Mouse (Mus musculus) mouse embryonic stem cell (cell line): Measurements from ENCODE around the gene Trim27.

Experiments
- in situ Hi-C, 2 experiments: fragments of 300-500 bp; cut with MboI; formaldehyde crosslinking; loops; 1 replicate in 1 of 2; 3 replicates in 1 of 2; pipeline ENCODE4 v1.14.3; 2019 to 2020; ENCODE audit warnings: low sequenced_read_pairs in 2 of 2, low pct_unique_long_range_greater_than_20kb in 1 of 2, mixed read lengths in 1 of 2; ENCODE audit not compliant: unreplicated experiment in 1 of 2

Trim27 gene

DNA sequence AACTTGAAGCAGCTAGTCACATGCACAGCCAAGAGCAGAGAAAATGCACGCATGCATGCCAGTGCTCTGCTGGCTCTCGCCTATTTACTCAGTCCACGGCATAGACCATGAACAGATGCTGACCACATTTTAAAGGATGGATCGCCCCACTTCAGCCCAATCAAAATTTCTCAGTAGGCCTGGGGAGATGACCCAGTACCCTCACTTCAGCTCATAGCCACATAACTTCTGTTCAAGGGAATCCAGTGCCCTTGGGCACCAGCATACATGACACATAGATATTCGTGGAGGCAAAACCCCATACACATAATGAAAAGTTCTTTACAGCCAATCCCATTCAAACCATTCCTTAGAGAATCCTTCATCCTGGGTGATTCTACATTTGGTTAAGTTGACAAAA, 18.5 kb downstream of the Trim27 start:
- in situ Hi-C loops, result no loop called here

DNA sequence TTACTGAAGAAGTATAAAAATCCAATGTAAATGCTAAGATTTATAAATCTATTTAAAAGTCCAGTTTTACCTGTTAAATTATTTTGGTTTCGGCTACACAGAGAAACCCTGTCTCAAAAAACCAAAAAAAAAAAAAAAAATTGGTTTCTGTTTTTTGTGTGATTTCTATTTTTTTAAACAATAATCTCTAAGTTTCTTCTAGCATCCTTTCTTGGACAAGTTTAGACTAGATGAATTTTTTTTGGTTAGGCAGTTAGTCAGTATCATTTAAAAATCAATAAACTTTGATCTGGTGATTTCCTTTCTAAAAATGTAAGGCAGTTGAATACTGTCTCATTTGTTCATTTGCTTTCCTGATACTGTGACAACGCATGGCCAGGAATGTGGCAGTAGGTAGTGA, 19.1 kb downstream of the Trim27 start:
- in situ Hi-C loops, result no loop called here

DNA sequence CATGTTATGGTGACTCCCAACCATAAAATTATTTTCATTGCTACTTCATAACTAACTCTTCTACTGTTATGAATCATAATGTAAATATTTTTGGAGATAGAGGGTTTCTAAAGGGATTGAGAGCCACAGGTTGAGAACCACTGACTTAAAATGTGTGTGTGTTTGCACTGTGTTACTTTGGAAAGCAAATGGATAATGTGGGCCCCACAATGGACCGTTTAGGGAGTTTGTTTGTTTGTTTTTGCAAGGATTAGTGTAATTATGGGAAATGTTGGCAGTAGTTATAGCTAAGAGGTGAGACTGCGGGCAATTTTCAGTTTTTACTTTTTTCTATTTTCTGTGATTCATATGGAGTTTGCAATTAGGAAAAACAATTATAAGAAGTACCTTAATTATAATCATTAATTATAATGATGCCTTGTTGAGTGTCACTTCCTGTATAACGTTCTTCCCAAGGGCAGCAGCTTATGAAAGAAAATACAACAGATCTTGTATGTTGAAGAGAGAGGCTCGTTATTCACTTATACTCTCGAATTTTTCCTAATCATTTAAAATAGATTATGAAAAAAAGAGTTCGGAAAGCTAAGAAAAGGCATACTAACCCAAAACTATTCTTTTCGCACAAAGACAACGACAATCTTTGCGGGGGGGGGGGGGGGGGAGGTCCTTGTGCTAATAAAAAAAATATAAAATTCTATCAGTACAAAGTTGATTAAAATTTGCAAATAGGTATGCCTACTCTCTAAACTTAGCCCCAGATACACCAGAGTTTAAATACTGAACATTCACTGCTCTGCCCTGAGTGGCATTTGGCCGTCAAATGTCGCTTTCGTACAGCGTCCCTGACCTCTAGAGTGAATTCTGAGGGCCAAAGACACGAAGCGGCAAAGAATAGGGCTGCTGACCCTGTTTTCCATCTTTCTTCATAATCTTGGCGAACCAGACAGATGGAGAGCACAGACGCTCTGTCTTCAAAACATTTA, 20.1 kb downstream of the Trim27 start:
- in situ Hi-C loops, result no loop called here

DNA sequence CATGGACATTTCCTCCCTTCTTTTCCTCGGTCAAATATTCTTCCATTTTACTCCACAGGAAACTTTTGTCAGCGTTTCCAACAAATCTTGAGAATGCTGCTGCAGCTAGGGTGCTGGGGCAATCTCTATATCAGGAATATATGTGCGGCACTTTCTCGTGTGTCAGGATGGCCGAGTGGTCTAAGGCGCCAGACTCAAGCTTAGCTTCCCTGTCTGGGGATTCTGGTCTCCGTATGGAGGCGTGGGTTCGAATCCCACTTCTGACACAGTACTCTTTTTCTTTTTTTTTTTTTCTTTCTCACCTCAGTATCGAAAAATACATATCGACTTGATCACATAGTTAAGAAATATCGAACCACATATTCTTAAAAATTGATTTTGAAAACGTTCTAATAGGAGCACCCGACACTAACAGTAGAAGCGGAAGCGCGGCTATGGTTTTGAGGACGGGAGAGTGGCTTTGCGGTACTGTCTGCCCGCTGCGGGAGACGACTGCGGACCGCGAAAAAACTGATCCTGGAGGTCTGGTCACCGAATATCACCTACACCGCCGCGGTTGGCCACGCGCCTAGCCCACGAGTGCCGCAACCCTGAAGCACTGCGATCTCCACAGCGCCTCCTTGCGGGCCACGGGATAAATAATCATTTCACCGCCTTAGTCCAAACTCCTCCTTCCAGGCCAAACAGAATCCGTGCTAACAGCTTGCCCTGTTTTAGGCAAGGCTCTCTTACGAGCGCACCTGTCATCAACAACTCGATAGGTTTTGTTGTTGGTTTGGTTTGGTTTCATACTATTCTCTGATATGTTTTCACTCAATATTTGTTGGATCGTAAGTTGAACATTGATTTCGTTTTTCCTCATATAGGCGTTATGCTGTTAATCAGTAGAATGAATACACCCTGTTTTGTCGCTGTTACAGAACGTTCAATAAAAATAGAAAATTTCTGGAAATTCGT, 21.1 kb downstream of the Trim27 start:
- in situ Hi-C loops, result no loop called here

DNA sequence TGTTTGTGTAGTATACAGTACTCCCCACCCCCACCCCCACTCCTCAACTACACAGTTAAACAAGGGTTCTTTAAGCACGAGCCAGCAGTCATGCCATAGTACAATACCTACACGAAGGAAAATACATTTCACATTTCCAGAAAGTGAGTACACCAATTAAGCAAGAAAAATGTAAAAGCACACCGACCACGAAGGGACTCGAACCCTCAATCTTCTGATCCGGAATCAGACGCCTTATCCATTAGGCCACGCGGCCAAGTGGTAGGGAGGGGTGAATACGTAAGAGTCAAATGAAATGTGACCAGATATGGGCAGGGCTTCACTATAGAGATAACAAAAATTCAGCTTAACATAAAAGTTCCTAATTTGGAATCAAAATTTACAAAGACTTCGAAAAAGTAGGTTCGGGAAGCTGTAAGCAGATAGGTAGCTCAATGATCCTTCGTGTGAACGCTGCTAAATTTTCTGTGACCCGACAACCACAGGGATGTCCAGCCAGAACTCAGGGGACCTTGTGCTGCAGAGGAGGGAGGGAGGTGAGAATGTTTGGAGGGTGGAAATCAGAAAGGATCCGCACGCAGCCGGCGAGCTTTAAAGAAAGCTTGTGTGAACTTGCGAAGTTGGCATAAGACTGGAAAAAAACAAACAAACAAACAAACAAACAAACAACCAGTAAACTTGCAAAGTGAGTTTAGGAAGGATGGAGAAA, 36.2 kb downstream of the Trim27 start:
- in situ Hi-C loops, result no loop called here

DNA sequence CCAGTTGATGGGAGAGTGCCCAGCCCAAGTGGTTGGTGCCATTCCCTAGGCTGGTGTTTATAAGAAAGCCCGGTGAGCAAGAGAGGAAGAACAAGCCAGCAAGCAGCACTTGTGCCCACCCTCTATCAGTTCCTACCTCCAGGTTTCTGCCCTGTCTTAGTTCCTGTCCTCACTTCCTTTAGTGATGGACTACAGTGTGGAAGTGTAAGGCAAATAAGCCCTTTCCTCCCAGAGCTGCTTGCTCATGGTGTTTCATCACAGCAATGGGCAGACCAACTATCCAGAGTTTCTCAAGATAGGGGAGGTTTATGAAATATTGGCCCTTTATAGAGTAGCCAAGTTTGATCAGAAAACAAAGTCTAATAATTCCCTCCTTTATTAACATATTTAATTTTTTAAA, 37.5 kb downstream of the Trim27 start:
- in situ Hi-C loops, result no loop called here

DNA sequence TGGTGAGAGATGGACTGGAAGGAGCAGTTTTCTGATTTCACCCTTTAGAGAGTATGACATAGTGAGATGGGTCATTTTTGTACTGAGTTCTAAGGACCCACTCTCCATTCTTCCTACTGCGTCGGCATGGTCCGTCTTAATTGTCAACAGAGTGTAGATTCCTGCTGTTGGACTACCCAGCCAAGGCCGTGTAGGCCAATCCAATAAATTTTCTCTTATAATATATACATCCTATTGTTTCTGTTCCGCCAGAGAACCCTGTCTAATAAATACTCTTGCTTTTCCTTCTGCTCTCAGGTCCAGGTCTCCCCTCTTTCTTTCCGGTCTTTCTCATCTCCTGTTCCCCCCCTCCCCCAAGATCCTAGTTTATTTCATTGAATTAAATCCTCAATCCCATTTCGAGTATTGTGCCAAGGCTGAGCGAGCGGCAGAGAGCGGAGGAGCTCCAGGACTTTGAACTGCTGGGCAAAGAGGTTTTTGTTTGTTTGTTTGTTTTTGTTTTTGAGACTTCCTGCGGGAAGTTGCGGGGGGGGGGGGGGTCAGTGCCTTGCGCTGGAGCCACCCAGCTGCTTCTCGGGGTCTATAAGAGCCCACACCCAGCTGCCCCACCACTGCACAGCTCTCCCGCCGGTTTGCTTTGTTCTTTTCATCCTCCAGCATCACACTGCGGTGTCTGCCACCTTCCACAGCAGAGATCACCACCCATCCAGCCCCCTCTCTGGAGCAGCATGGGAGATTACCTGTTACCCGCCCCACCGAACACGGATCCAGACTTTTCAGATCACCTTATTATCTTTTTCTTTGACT, 42.6 kb downstream of the Trim27 start:
- in situ Hi-C loops, result no loop called here

DNA sequence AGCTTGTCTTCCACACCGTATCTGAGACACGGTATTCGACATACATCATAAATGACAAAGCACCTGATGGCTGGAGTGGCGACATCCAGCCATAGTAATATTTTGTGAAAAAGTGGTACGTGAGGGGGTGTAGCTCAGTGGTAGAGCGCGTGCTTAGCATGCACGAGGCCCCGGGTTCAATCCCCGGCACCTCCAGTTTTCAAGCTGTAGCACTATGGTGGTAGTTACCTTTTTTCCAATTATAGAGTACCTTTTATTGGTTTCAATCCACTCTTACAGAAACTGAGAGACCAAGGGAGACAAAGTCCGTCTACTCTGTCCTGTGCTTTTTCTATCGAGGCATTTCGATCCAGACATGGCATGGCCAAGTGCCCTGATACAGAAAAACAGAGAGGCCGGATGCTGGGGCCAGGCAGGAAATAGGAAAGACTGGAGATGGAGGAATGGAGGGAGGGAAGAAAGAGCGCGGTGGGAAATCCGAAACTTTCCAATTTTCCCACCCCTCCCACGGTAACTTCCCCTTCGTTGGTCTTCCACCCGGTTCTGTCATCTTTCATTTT, 43.3 kb downstream of the Trim27 start:
- in situ Hi-C loops, result no loop called here

DNA sequence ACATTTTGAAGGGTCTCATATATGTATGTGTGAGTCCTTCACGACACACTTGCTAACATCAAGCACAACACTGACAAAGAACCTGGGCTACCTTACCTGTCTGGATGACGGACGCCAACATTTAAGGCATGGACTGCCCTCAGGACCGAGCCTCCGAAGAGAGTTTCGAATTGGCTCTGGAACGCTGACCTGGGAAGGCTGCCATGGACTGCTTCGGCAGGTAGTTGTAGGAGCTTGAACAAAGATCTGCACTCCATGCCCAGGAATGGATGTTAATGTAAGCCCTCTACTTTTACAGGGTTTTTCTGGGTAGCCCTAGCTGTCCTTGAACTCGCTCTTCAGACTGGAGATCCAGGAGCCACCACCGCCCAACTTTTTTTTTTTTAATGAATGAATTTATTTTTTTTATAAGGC, 44.0 kb downstream of the Trim27 start:
- in situ Hi-C loops, result no loop called here

DNA sequence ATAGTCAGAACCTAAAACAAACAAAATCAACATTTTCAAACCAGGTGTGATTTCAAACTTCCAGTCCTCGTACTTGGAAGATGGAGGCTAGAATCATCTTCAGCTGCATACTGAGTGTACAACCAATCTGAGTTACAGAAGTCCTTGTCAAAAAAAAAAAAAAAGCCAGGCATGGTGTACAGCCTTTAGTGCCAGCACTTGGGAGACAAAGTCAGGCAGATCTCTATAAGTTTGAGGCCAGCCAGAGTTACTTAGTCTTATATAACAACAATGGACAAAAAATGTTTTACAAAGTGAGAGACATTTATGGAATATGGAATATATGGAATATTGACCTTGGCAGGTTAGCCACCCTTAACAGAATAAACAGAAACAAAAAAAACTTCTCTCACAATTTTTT, 45.1 kb downstream of the Trim27 start:
- in situ Hi-C loops, result no loop called here

DNA sequence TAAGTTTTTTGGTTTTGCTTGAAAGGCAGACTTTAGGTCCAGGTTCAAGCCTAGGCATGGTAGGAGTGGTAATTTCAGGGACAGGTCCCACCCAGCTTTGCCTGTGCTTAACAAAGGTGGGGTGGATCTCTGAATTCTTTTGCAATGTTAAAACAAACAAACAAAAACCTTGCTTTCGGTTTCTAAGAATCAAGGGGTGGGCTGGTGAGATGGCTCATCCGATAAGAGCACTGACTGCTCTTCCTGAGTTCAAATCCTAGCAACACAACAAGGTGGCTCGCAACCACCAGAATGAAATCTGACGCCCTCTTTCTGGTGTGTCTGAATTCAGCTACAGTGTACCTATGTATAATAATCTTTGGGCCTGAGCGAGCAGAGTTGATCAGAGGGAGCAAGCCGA, 46.0 kb downstream of the Trim27 start:
- in situ Hi-C loops, result loop anchor here in 1 of 2 experiments (25.0 kb wide), 1 partner anchor 787 kb away; the partner anchor contains the start of gene Prss16

DNA sequence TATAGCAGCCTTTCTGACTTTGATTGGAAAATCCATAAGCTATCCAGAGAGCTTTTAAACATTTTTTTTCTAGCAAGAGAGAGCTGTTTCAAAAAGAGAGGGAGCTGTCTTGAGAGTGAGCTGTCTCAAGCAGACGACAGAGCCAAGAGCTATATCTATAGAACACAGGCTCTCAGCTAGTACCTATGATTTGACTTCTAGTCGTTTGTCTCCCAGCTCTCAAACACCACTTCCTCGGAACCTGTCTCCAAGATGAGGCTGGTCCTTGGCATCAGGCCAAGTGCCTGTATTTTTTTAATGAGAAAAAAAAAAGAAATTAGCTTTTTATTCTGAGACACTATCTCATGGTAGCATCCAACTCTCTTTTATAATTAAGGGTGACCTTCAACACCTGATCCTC, 46.8 kb downstream of the Trim27 start:
- in situ Hi-C loops, result loop anchor here in 1 of 2 experiments (25.0 kb wide), 1 partner anchor 786 kb away; the partner anchor contains the start of gene Prss16

DNA sequence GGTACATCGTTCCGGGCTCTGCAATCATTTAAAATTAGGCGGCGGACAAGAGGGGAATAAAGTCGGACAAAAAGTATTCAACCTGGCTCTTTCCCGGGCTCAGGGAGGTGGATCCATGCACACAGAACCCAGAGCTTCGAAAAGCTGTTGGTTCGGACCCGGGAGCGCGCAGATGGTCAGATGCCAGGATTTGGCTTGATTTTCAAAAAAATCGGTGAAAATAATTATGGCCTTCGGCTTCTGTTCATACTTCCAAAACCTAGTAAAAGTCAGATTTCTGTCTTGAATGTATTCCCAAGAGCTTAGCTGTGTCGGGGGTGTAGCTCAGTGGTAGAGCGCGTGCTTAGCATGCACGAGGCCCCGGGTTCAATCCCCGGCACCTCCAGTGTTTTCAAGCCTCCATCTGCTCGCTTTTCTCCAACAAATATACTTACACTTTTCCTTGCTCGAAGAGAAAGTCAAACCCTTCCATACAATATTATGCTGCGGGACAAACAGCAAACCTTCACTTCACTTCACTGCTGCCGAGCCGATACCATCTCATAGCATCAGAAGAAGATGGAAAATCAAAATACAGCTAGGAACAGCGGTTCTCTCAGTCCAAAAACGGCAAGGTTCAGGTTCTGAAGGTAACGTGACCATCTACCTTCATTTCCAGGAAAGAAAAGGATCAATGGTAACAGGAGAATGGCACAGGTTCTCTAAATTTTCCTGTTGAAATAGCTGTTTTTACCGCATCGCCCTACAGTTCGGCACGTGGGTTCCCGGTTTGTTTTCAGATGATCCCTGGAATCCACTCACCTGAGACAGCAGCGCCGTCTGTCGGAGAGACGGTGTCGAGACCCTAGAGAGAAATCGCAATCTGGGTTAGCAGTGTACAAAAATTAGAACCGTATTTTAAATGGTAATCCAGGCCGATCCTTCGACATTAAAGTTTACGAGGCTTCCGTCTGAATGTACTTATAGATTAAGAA, 54.8 kb downstream of the Trim27 start:
- in situ Hi-C loops, result loop anchor here in 1 of 2 experiments (25.0 kb wide), 1 partner anchor 778 kb away; the partner anchor contains the start of gene Prss16

DNA sequence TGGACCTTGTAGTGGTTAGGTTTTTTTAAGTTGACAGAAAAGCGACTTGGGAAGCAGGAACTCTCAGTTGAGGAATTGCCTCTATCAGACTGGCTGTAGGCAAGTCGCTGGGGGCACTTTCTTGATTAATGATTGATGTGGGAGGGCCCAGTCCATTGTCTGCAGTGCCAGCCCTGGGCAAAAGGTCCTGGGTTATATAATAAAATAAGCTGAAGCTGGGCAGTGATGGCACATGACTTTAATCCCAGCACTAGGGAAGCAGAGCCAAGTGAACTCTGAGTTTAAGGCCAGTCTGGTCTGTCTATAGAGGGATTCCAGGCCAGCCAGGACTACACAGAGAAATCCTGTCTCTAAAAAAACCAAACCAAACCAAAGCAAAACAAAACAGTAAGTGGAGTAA, 57.5 kb downstream of the Trim27 start:
- in situ Hi-C loops, result loop anchor here in 1 of 2 experiments (5.0 to 25.0 kb wide), 2 partner anchors 91 to 776 kb away; partner anchors contain the start of gene Prss16

DNA sequence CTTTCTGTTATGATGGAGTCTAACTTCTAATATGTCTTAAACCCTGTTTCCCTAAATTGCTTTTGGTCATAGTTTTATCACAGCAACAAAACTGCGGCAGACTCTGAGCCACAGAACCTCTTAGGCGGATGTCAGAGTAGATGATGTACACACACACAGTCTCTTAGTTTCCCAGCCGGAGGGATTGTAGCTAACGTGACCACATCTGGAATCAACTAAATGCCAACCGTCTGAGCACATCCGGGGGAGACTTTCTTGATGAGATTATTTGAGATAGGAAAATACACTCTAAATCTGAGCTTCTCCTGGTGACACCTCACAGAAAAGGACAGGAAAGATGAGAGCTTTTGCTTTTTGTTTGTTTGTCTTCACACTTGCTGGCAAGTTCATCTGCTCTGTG, 57.9 kb downstream of the Trim27 start:
- in situ Hi-C loops, result loop anchor here in 1 of 2 experiments (5.0 to 25.0 kb wide), 2 partner anchors 90 to 775 kb away; partner anchors contain the start of gene Prss16

DNA sequence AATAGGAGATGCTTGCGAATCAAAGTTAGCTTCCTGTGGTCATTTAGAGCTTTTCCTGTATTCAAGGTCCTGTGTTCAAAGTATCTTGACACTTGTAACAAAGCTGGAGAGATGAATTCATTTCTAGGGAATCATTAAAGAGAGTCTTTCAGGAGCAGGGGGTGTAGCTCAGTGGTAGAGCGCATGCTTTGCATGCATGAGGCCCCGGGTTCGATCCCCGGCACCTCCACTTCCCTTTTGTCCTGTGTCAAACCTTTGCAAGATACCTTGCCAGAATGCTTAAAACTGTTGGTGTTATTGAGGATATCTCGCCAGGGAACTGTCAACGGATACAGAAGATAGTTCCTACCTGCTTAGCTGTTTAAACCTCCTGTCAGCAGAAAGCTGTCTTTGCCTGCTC, 61.5 kb downstream of the Trim27 start:
- in situ Hi-C loops, result loop anchor here in 1 of 2 experiments (25.0 kb wide), 1 partner anchor 772 kb away; the partner anchor contains the start of gene Prss16
